Mouse (Mus musculus) forebrain, postnatal 0 days (tissue): Measurements from ENCODE around the gene Sumo1. TPM values are rescaled to one million over a fixed set of nuclear protein-coding genes. Genes with fewer than 3 reads are reported as not detected.

Source experiments
- ATAC-seq: fragments of 200-750 bp; cut with Nextera tagmentation; 2 replicates; pipeline ENCODE4 v1.8.0; 2017; ENCODE audit warnings: mild to moderate bottlenecking, moderate library complexity
- DNase-seq: peaks from one replicate; pipeline ENCODE4 v3.0.0-alpha.2; 2015
- H3K27ac ChIP-seq: fragments of 300-500 bp; sonication (generic); 2 replicates; pipeline ENCODE4 v1.5.1; 2014; ENCODE audit warnings: low read depth, mild to moderate bottlenecking, antibody characterized with exemption, low read length, moderate library complexity, mixed read lengths
- H3K27me3 ChIP-seq: fragments of 300-500 bp; sonication (generic); 2 replicates; pipeline ENCODE4 v1.6.1; 2014; ENCODE audit warnings: mild to moderate bottlenecking, low read length, mixed read lengths; ENCODE audit not compliant: insufficient read depth
- H3K36me3 ChIP-seq: fragments of 300-500 bp; sonication (generic); 2 replicates; pipeline ENCODE4 v1.6.1; 2014; ENCODE audit warnings: mild to moderate bottlenecking, moderate library complexity; ENCODE audit not compliant: insufficient read depth
- H3K4me1 ChIP-seq: fragments of 300-500 bp; sonication (generic); 2 replicates; pipeline ENCODE4 v1.6.1; 2014; ENCODE audit warnings: antibody characterized with exemption; ENCODE audit not compliant: insufficient read depth
- H3K4me2 ChIP-seq: fragments of 300-500 bp; sonication (generic); 2 replicates; pipeline ENCODE4 v1.6.1; 2014; ENCODE audit warnings: low read depth, mild to moderate bottlenecking, moderate library complexity
- H3K4me3 ChIP-seq: fragments of 300-500 bp; sonication (generic); 2 replicates; pipeline ENCODE4 v1.5.1; 2014; ENCODE audit warnings: low read depth, low read length, mixed read lengths
- H3K9ac ChIP-seq: fragments of 300-500 bp; sonication (generic); 2 replicates; pipeline ENCODE4 v1.6.1; 2014; ENCODE audit warnings: mild to moderate bottlenecking
- H3K9me3 ChIP-seq: fragments of 300-500 bp; sonication (generic); 2 replicates; pipeline ENCODE4 v1.6.1; 2016; ENCODE audit warnings: low read length
- CTCF ChIP-seq: sonication (generic); IDR thresholded peaks from 2 replicates; pipeline ENCODE4 v1.5.1; 2016; ENCODE audit warnings: antibody characterized with exemption, control low read depth, low read depth
- WGBS: fragments of 180-500 bp; shearing (Covaris S2); extraction: QIAGEN DNeasy Blood & Tissue Kit; methylation state at CpG from one replicate; pipeline ENCODE4 v1.1.7; 2014; 5-methylcytosine and 5-hydroxymethylcytosine counted together
- polyA plus RNA-seq: library from polyadenylated mRNA; unstranded; fragments of >200 nt; fragmentation: Nextera tagmentation; extraction: Ambion mirVana; gene quantifications from 2 replicates; pipeline ENCODE4 v1.2.1, GENCODE M21; 2015
- total RNA-seq: library from RNA; depleted of rRNA; stranded (reverse); fragments of >200 nt; gene quantifications from 2 replicates; pipeline ENCODE4 v1.2.3, GENCODE M21; 2014

Sumo1 gene
- total and polyA plus RNA-seq, 2 experiments from 2014 or later: 172 to 369 TPM

- no peaks in the 10 kb centered on the region for H3K36me3 ChIP-seq
- no peak overlapping the region for H3K27ac ChIP-seq
- no peak overlapping the region for H3K4me2 ChIP-seq
- H3K9ac ChIP-seq: no peak overlapping the region
- H3K9me3 ChIP-seq: no peaks in the 10 kb centered on the region
- ATAC-seq (no peak), DNase-seq (no peak)
- H3K4me1 ChIP-seq: no peaks in the 10 kb centered on the region
- H3K4me3 ChIP-seq: no peak overlapping the region
- no peaks in the 10 kb centered on the region for H3K27me3 ChIP-seq
- 96% methylated on average over 10 of the region's 10 CpGs for WGBS
- TF ChIP-seq CTCF: no peak
These were observed 51.4 kb downstream of the Sumo1 start for GRCm38 (mm10) chr1:59619201-59619600.

- no peak overlapping the region for H3K9ac ChIP-seq
- H3K27me3 ChIP-seq: no peaks in the 10 kb centered on the region
- no peak overlapping the region for H3K27ac ChIP-seq
- H3K9me3 ChIP-seq: no peaks in the 10 kb centered on the region
- no peaks in the 10 kb centered on the region for H3K4me1 ChIP-seq
- TF ChIP-seq CTCF: no peak
- no peak for ATAC-seq
- no peaks in the 10 kb centered on the region for H3K36me3 ChIP-seq
- H3K4me3 ChIP-seq: no peak overlapping the region
- no peak for DNase-seq
- H3K4me2 ChIP-seq: no peak overlapping the region
- WGBS: 91% methylated on average over 2 of the region's 2 CpGs
These were observed 55.6 kb downstream of the Sumo1 start for GRCm38 (mm10) chr1:59615021-59615420.

GRCm38 (mm10) chr1:59613795-59614194 is 56.8 kb downstream of the Sumo1 start:
- Histone ChIP-seq H3K9ac (no peak overlapping the region), H3K36me3 (no peaks in the 10 kb centered on the region), H3K4me3 (no peak overlapping the region), H3K4me2 (no peak overlapping the region), H3K27me3 (no peaks in the 10 kb centered on the region), H3K27ac (no peak overlapping the region), H3K4me1 (no peaks in the 10 kb centered on the region), H3K9me3 (no peaks in the 10 kb centered on the region)
- TF ChIP-seq CTCF: peak; percentile 60
- DNase-seq (no peak), ATAC-seq (peak; percentile 18; the same call in 1 of the 2 replicates)
- WGBS: 46% methylated on average over 6 of the region's 6 CpGs

- H3K4me2 ChIP-seq: no peak overlapping the region
- H3K4me3 ChIP-seq: no peak overlapping the region
- no peaks in the 10 kb centered on the region for H3K9me3 ChIP-seq
- ATAC-seq (no peak), DNase-seq (no peak)
- no peak overlapping the region for H3K27ac ChIP-seq
- WGBS: 88% methylated on average over 3 of the region's 3 CpGs
- TF ChIP-seq CTCF: peak; percentile 24; the same call in 1 of the 2 replicates
- H3K4me1 ChIP-seq: no peaks in the 10 kb centered on the region
- no peak overlapping the region for H3K9ac ChIP-seq
- H3K36me3 ChIP-seq: no peaks in the 10 kb centered on the region
- no peaks in the 10 kb centered on the region for H3K27me3 ChIP-seq
These were observed 59.7 kb downstream of the Sumo1 start for GRCm38 (mm10) chr1:59610929-59611328.

GRCm38 (mm10) chr1:59609896-59610295 is 60.7 kb downstream of the Sumo1 start:
- Histone ChIP-seq H3K4me1 (no peaks in the 10 kb centered on the region), H3K4me2 (no peak overlapping the region), H3K9me3 (no peaks in the 10 kb centered on the region), H3K27me3 (no peaks in the 10 kb centered on the region), H3K36me3 (no peaks in the 10 kb centered on the region), H3K27ac (no peak overlapping the region), H3K9ac (no peak overlapping the region), H3K4me3 (no peak overlapping the region)
- DNase-seq (no peak), ATAC-seq (no peak)
- 86% methylated on average over 10 of the region's 10 CpGs for WGBS
- no peak for TF ChIP-seq CTCF

- 87% methylated on average over 4 of the region's 4 CpGs for WGBS
- no peaks in the 10 kb centered on the region for H3K36me3 ChIP-seq
- peak; percentile 34 for TF ChIP-seq CTCF
- no peak overlapping the region for H3K9ac ChIP-seq
- ATAC-seq: no peak
- H3K4me2 ChIP-seq: no peak overlapping the region
- no peaks in the 10 kb centered on the region for H3K4me1 ChIP-seq
- H3K27ac ChIP-seq: no peak overlapping the region
- H3K27me3 ChIP-seq: no peaks in the 10 kb centered on the region
- no peak for DNase-seq
- no peaks in the 10 kb centered on the region for H3K9me3 ChIP-seq
- H3K4me3 ChIP-seq: no peak overlapping the region
These were observed 61.2 kb downstream of the Sumo1 start for GRCm38 (mm10) chr1:59609458-59609857.

- no peak for ATAC-seq
- H3K4me2 ChIP-seq: no peak overlapping the region
- no peaks in the 10 kb centered on the region for H3K9me3 ChIP-seq
- no peak overlapping the region for H3K27ac ChIP-seq
- H3K4me3 ChIP-seq: no peak overlapping the region
- H3K4me1 ChIP-seq: peaks cover 1% of the 10 kb centered on the region; the same call in 1 of the 2 replicates
- TF ChIP-seq CTCF: no peak
- WGBS: 67% methylated on average over 5 of the region's 5 CpGs
- no peaks in the 10 kb centered on the region for H3K27me3 ChIP-seq
- H3K36me3 ChIP-seq: no peaks in the 10 kb centered on the region
- H3K9ac ChIP-seq: no peak overlapping the region
- DNase-seq: no peak
These were observed 61.7 kb downstream of the Sumo1 start for GRCm38 (mm10) chr1:59608920-59609319.
